Mouse (Mus musculus) lung, embryonic 14.5 days (tissue): ENCODE measurements at regions not wholly inside any gene's neighbourhood (a gene's known extent, or its start where the extent isn't known, plus 50 kb on each side); places are given as distances from the start of the nearest gene placed in this dataset.
"Not testable (repeated sequence)": the region's sequence is repeated elsewhere in the genome, so short reads cannot be mapped to it uniquely, and the experiment has no call there.

Experiments used
- ATAC-seq: fragments of 200-750 bp; cut with Nextera tagmentation; 2 replicates; pipeline ENCODE4 v1.8.0; 2017; ENCODE audit warnings: mild to moderate bottlenecking, moderate TSS enrichment, moderate library complexity; ENCODE audit not compliant: insufficient read depth
- DNase-seq: peaks from one replicate; pipeline ENCODE4 v3.0.0-alpha.2; 2015
- H3K27ac ChIP-seq: fragments of 300-500 bp; sonication (generic); 2 replicates; pipeline ENCODE4 v1.5.1; 2014; ENCODE audit warnings: low read depth, mild to moderate bottlenecking, moderate library complexity
- H3K27me3 ChIP-seq: fragments of 300-500 bp; sonication (generic); 2 replicates; pipeline ENCODE4 v1.6.1; 2014; ENCODE audit warnings: low read length, control low read depth; ENCODE audit not compliant: insufficient read depth
- H3K36me3 ChIP-seq: fragments of 300-500 bp; sonication (generic); 2 replicates; pipeline ENCODE4 v1.6.1; 2014; ENCODE audit warnings: control low read depth; ENCODE audit not compliant: insufficient read depth
- H3K4me1 ChIP-seq: fragments of 300-500 bp; sonication (generic); 2 replicates; pipeline ENCODE4 v1.6.1; 2014; ENCODE audit warnings: antibody characterized with exemption, control low read depth; ENCODE audit not compliant: insufficient read depth
- H3K4me2 ChIP-seq: fragments of 300-500 bp; sonication (generic); 2 replicates; pipeline ENCODE4 v1.6.1; 2014; ENCODE audit warnings: mild to moderate bottlenecking
- H3K4me3 ChIP-seq: fragments of 300-500 bp; sonication (generic); 2 replicates; pipeline ENCODE4 v1.5.1; 2014; ENCODE audit warnings: low read depth, low read length
- H3K9ac ChIP-seq: fragments of 300-500 bp; sonication (generic); 2 replicates; pipeline ENCODE4 v1.6.1; 2014
- H3K9me3 ChIP-seq: fragments of 300-500 bp; sonication (generic); 2 replicates; pipeline ENCODE4 v1.6.1; 2016; ENCODE audit warnings: low read depth, low read length, control low read depth
- CTCF ChIP-seq: IDR thresholded peaks from 2 replicates; pipeline ENCODE4 v1.5.1; 2016; ENCODE audit warnings: antibody characterized with exemption, low read depth
- WGBS: fragments of 180-500 bp; shearing (Covaris S2); extraction: QIAGEN DNeasy Blood & Tissue Kit; methylation state at CpG from one replicate; pipeline ENCODE4 v1.1.7; 2014; 5-methylcytosine and 5-hydroxymethylcytosine counted together

- Histone ChIP-seq H3K27me3 (no peaks in the 10 kb centered on the region), H3K9ac (no peak overlapping the region), H3K27ac (no peak overlapping the region), H3K4me1 (no peaks in the 10 kb centered on the region), H3K36me3 (no peaks in the 10 kb centered on the region), H3K4me2 (no peak overlapping the region), H3K4me3 (no peak overlapping the region), H3K9me3 (no peaks in the 10 kb centered on the region)
- no peak for TF ChIP-seq CTCF
- ATAC-seq (no peak), DNase-seq (no peak)
- 81% methylated on average over 1 of the region's 1 CpGs for WGBS
These were observed 457.9 kb downstream of the Cylc2 start for GRCm38 (mm10) chr4:51674406-51674805.

- no peak for ATAC-seq
- no peak overlapping the region for H3K4me3 ChIP-seq
- H3K9ac ChIP-seq, result no peak overlapping the region
- no peak overlapping the region for H3K4me2 ChIP-seq
- H3K27me3 ChIP-seq, result no peaks in the 10 kb centered on the region
- WGBS, result 37% methylated on average over 2 of the region's 2 CpGs
- peak; percentile 18 for DNase-seq
- H3K4me1 ChIP-seq, result no peaks in the 10 kb centered on the region
- no peaks in the 10 kb centered on the region for H3K36me3 ChIP-seq
- H3K9me3 ChIP-seq, result no peaks in the 10 kb centered on the region
- no peak for TF ChIP-seq CTCF
- no peak overlapping the region for H3K27ac ChIP-seq
These were observed 462.6 kb downstream of the Cylc2 start for GRCm38 (mm10) chr4:51679097-51679496.

GRCm38 (mm10) chr4:51683345-51683744 lies 466.9 kb downstream of the Cylc2 start:
- H3K27me3 ChIP-seq, H3K9me3 ChIP-seq, ATAC-seq, H3K36me3 ChIP-seq, H3K27ac ChIP-seq, H3K4me1 ChIP-seq, H3K4me3 ChIP-seq, H3K4me2 ChIP-seq, DNase-seq, H3K9ac ChIP-seq: not testable (repeated sequence)

- ATAC-seq (no peak), DNase-seq (no peak)
- Histone ChIP-seq H3K36me3 (no peaks in the 10 kb centered on the region), H3K4me1 (no peaks in the 10 kb centered on the region), H3K27me3 (no peaks in the 10 kb centered on the region), H3K27ac (no peak overlapping the region), H3K4me3 (no peak overlapping the region), H3K9ac (no peak overlapping the region), H3K9me3 (no peaks in the 10 kb centered on the region), H3K4me2 (no peak overlapping the region)
- TF ChIP-seq CTCF, result no peak
- 76% methylated on average over 3 of the region's 3 CpGs for WGBS
These were observed 470.2 kb downstream of the Cylc2 start for GRCm38 (mm10) chr4:51686651-51687050.
